ENCODE assay signal across 22 mouse cellular contexts in genomic region chr12:17686116-17686515, GRCm38 (mm10). TPM values are rescaled to one million over a fixed set of nuclear protein-coding genes. Genes with fewer than 3 reads are reported as not detected.
DNase-seq lines count a peak whose midpoint lies in the region; TF ChIP-seq lines count a peak whose summit lies in the region.
"Had no signal": no experiment of that assay in that cellular context is flagged by ENCODE, and none has a peak within 500 bp of the region (broad histone marks: within the 10 kb centered on the region; RNA-seq: fewer than 3 reads in every experiment).

No protein-coding gene starts in this region.

- 5% methylated on average over 2 of the region's 2 CpGs for WGBS in thymus, adult 2 months

- peaks cover 29% of the 10 kb centered on the region for H3K4me1 ChIP-seq in thymus, adult 2 months (replicated peaks; ENCODE audit: control insufficient read depth, insufficient read depth, low read length)
- H3K4me1 ChIP-seq: embryonic facial prominence, embryonic 13.5 days; hindbrain, embryonic 12.5 days; hindbrain, embryonic 15.5 days had no signal

- no peaks in the 10 kb centered on the region for H3K27me3 ChIP-seq in thymus, adult 2 months (ENCODE audit: control insufficient read depth, insufficient read depth, low read length)
- H3K27me3 ChIP-seq: embryonic facial prominence, embryonic 13.5 days; forebrain, embryonic 15.5 days; hindbrain, embryonic 12.5 days; hindbrain, embryonic 15.5 days had no signal

- H3K27ac ChIP-seq in thymus, adult 2 months (ENCODE audit: control insufficient read depth, insufficient read depth, low read length) = peak overlapping the region; percentile 62
- H3K27ac ChIP-seq: embryonic facial prominence, embryonic 10.5 days; embryonic facial prominence, embryonic 13.5 days; forebrain, embryonic 12.5 days; forebrain, embryonic 15.5 days; hindbrain, embryonic 12.5 days; hindbrain, embryonic 15.5 days had no signal

- H3K4me3 ChIP-seq in thymus, adult 2 months (ENCODE audit: control insufficient read depth, insufficient read depth, low read length) = no peak overlapping the region
- H3K4me3 ChIP-seq: embryonic facial prominence, embryonic 10.5 days; embryonic facial prominence, embryonic 13.5 days; erythroblast, embryonic 14.5 days; forebrain, embryonic 12.5 days; forebrain, embryonic 15.5 days; hindbrain, embryonic 12.5 days; hindbrain, embryonic 15.5 days had no signal

- no peak for TF ChIP-seq CTCF in thymus, adult 2 months (IDR thresholded peaks at IDR 0.05; ENCODE audit: borderline replicate concordance, control insufficient read depth, extremely low read depth, insufficient read depth, low read length, poor library complexity)

- DNase-seq in thymus, adult 2 months = peak; percentile 43
- DNase-seq in thymus, postnatal 10 days (ENCODE audit: low spot score in 2 of 2) = peak; percentile 41 to 51
- peak; percentile 37 to 69 for DNase-seq in thymus, postnatal 36 days
- DNase-seq in T-cell, adult 2 months (ENCODE audit: low spot score) = no peak
- DNase-seq in yolk sac, embryonic 10.5 days (ENCODE audit: low spot score) = no peak
- DNase-seq in frontal cortex, postnatal 36 days (ENCODE audit: low spot score in 2 of 2) = no peak
- DNase-seq: adrenal gland, adult 8-10 months; adrenal gland, postnatal 25 days; cerebellum, adult 11-12 months; cerebellum, adult 8-10 months; cerebellum, postnatal 10 days; cerebellum, postnatal 36 days; embryo, embryonic 11 days; gastrocnemius, postnatal 14 days; heart, adult 11 months had no signal

- H3K36me3 ChIP-seq in thymus, adult 2 months (ENCODE audit: control insufficient read depth, insufficient read depth, low read length) = no peaks in the 10 kb centered on the region
- H3K36me3 ChIP-seq: embryonic facial prominence, embryonic 10.5 days; embryonic facial prominence, embryonic 13.5 days; forebrain, embryonic 12.5 days; forebrain, embryonic 15.5 days; hindbrain, embryonic 12.5 days; hindbrain, embryonic 15.5 days had no signal

- TF ChIP-seq POLR2A in thymus, adult 2 months (IDR thresholded peaks at IDR 0.05; ENCODE audit: control insufficient read depth, extremely low read depth, insufficient read depth, low read length, poor library complexity) = no peak

RNA-seq across cellular contexts. Expression of gene Hpcal1, which starts 4.5 kb away (rescaled TPM):
- 322 and 334 TPM in 2 replicates for polyA plus RNA-seq in thymus, adult 2 months (2012; rRNA removed)

Comparison
In these comparisons a context has a peak if more than half of its experiments do, and no peak if none do; other contexts are left out.
1. DNase-seq: peak in thymus, adult 2 months (single experiment), thymus, postnatal 10 days (2 of 2) and thymus, postnatal 36 days (2 of 2); none in T-cell, adult 2 months (single experiment), yolk sac, embryonic 10.5 days (single experiment) and frontal cortex, postnatal 36 days (0 of 2).